Mouse (Mus musculus) heart, postnatal 0 days (tissue): ENCODE measurements around the gene Mindy4. TPM values are rescaled to one million over a fixed set of nuclear protein-coding genes. Genes with fewer than 3 reads are reported as not detected.

Experiments
- ATAC-seq: fragments of 200-750 bp; cut with Nextera tagmentation; 2 replicates; pipeline ENCODE4 v1.8.0; 2017; ENCODE audit warnings: low read depth, moderate number of reproducible peaks, moderate library complexity; ENCODE audit not compliant: insufficient read depth
- DNase-seq: peaks from one replicate; pipeline ENCODE4 v3.0.0-alpha.2; 2016; ENCODE audit warnings: low spot score
- H3K27ac ChIP-seq: fragments of 300-500 bp; sonication (generic); 2 replicates; pipeline ENCODE4 v1.5.1; 2014; ENCODE audit warnings: low read depth, mild to moderate bottlenecking
- H3K27me3 ChIP-seq: fragments of 300-500 bp; sonication (generic); 2 replicates; pipeline ENCODE4 v1.6.1; 2014; ENCODE audit warnings: low read length, mixed read lengths; ENCODE audit not compliant: control insufficient read depth, insufficient read depth
- H3K36me3 ChIP-seq: fragments of 300-500 bp; sonication (generic); replicated peaks from 2 replicates; pipeline ENCODE4 v1.6.1; 2014; ENCODE audit warnings: low read length, mixed read lengths; ENCODE audit not compliant: control insufficient read depth, insufficient read depth
- H3K4me1 ChIP-seq: fragments of 300-500 bp; sonication (generic); 2 replicates; pipeline ENCODE4 v1.6.1; 2014; ENCODE audit warnings: antibody characterized with exemption; ENCODE audit not compliant: control insufficient read depth, insufficient read depth
- H3K4me2 ChIP-seq: fragments of 300-500 bp; sonication (generic); 2 replicates; pipeline ENCODE4 v1.6.1; 2014; ENCODE audit warnings: low read depth, mild to moderate bottlenecking, low read length, moderate library complexity
- H3K4me3 ChIP-seq: fragments of 300-500 bp; sonication (generic); 2 replicates; pipeline ENCODE4 v1.5.1; 2014; ENCODE audit warnings: low read depth, low read length
- H3K9ac ChIP-seq: fragments of 300-500 bp; sonication (generic); replicated peaks from 2 replicates; pipeline ENCODE4 v1.6.1; 2014; ENCODE audit warnings: low read depth, low read length, mixed read lengths
- H3K9me3 ChIP-seq: fragments of 300-500 bp; sonication (generic); replicated peaks from 2 replicates; pipeline ENCODE4 v1.6.1; 2016; ENCODE audit warnings: low read length; ENCODE audit not compliant: control insufficient read depth
- CTCF ChIP-seq: IDR thresholded peaks from 2 replicates; pipeline ENCODE4 v1.5.1; 2016; ENCODE audit warnings: antibody characterized with exemption, control low read depth, low read depth
- EP300 ChIP-seq: IDR thresholded peaks from 2 replicates; pipeline ENCODE4 v1.6.1; 2016; ENCODE audit warnings: antibody characterized with exemption, low read depth
- WGBS: fragments of 180-500 bp; shearing (Covaris S2); extraction: QIAGEN DNeasy Blood & Tissue Kit; methylation state at CpG from one replicate; pipeline ENCODE4 v1.1.7; 2014; 5-methylcytosine and 5-hydroxymethylcytosine counted together
- microRNA-seq: library from miRNA; unstranded; fragments of <30 nt; microRNA quantifications from one replicate; pipeline ENCODE4, GENCODE M21; 2016
- polyA plus RNA-seq: library from polyadenylated mRNA; unstranded; fragments of >200 nt; fragmentation: Nextera tagmentation; extraction: Ambion mirVana; gene quantifications from 2 replicates; pipeline ENCODE4 v1.2.1, GENCODE M21; 2015
- total RNA-seq: library from RNA; depleted of rRNA; stranded (reverse); fragments of >200 nt; gene quantifications from 2 replicates; pipeline ENCODE4 v1.2.3, GENCODE M21; 2014; ENCODE audit warnings: low replicate concordance; rRNA removed

Mindy4 gene
- total and polyA plus RNA-seq, 2 experiments from 2014 or later = 3.9 to 31.2 TPM

DNA sequence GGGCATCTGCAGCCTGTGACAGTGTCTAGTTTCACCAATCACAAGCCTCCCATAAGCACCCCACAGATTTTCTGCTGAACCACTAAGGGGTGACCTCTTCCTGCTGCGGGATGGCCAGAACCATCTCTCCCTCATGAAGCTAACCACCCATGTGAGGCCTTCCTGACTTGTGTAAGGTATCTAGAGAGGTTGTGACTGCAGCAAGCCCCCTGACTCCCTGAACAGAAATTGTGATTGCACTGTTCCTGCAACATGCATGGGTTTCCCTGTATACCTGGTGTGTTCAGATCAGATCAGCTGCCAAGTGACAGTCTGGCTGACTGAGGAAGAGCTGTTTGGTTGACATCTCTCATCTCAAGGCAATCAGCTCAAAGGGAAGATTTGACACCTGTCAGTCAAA, 159.5 kb downstream of the Mindy4 start:
- no peaks in the 10 kb centered on the region for H3K27me3 ChIP-seq
- no peak for DNase-seq
- H3K9ac ChIP-seq = no peak overlapping the region
- H3K36me3 ChIP-seq = no peaks in the 10 kb centered on the region
- WGBS = 71% methylated on average over 1 of the region's 1 CpGs
- H3K27ac ChIP-seq = no peak overlapping the region
- H3K4me2 ChIP-seq = no peak overlapping the region
- ATAC-seq = no peak
- H3K9me3 ChIP-seq = no peaks in the 10 kb centered on the region
- H3K4me1 ChIP-seq = peaks cover 2% of the 10 kb centered on the region; the same call in 1 of the 2 replicates
- H3K4me3 ChIP-seq = no peak overlapping the region
- TF ChIP-seq EP300 (no peak), CTCF (no peak)

DNA sequence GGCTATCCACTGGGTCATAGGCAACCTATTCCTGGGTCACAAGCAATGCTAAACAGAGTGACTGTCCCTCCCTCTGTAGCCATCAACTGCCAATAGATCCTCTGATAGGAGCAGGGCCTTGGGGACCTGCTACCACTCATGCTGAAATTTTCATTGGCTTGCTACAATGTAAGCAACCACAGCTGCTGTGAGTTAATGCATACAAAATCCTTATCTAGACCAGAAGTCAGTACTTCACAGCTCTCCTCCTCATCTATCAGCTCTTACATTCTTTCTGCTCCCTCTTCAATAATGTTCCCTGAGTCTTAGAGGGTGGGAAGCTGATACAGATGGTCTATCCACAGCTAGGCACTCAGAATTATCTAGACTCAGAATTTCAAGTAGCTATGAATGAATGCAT, 163.9 kb downstream of the Mindy4 start:
- H3K36me3 ChIP-seq = no peaks in the 10 kb centered on the region
- no peaks in the 10 kb centered on the region for H3K4me1 ChIP-seq
- H3K27ac ChIP-seq = no peak overlapping the region
- H3K4me2 ChIP-seq = no peak overlapping the region
- no peak for TF ChIP-seq EP300
- TF ChIP-seq CTCF = no peak
- no peaks in the 10 kb centered on the region for H3K27me3 ChIP-seq
- no peak overlapping the region for H3K4me3 ChIP-seq
- ATAC-seq (no peak), DNase-seq (no peak)
- 0 out of 2 replicates have a peak, but pooled peaks cover 3% of the 10 kb centered on the region for H3K9me3 ChIP-seq
- H3K9ac ChIP-seq = no peak overlapping the region

Small RNA genes lying within 50 kb of the gene (microRNA-seq; reads per million reads assigned to microRNA genes)
- not detected for gene Gm25458

Other genes starting within 250 kb of the Mindy4 start
- 6.3 and 8.3 TPM in 2 replicates for gene Nod1, start 230.8 kb upstream of the Mindy4 start, total RNA-seq
- 4.2 and 5.1 TPM in 2 replicates for gene Nod1, start 230.8 kb upstream of the Mindy4 start, polyA plus RNA-seq
- gene Ggct, start 210.4 kb upstream of the Mindy4 start, total RNA-seq = 0.08 and 0.11 TPM in 2 replicates
- gene Ggct, start 210.4 kb upstream of the Mindy4 start, polyA plus RNA-seq = 6.4 and 7.0 TPM in 2 replicates
- gene Gars, start 165.4 kb upstream of the Mindy4 start, total RNA-seq = 81.5 and 103 TPM in 2 replicates
- gene Gars, start 165.4 kb upstream of the Mindy4 start, polyA plus RNA-seq = 98.7 and 105 TPM in 2 replicates
- gene Crhr2, start 70.4 kb upstream of the Mindy4 start, total RNA-seq = 21.6 and 24.4 TPM in 2 replicates
- 10.8 and 11.9 TPM in 2 replicates for gene Crhr2, start 70.4 kb upstream of the Mindy4 start, polyA plus RNA-seq
- 1.2 TPM in 1 of 2 replicates, not detected in the other for gene Inmt, start 28.3 kb upstream of the Mindy4 start, total RNA-seq
- not detected in 2 replicates for gene Inmt, start 28.3 kb upstream of the Mindy4 start, polyA plus RNA-seq
- 146 and 148 TPM in 2 replicates for gene Aqp1, start 133.0 kb downstream of the Mindy4 start, total RNA-seq
- 56.4 and 58.0 TPM in 2 replicates for gene Aqp1, start 133.0 kb downstream of the Mindy4 start, polyA plus RNA-seq
- gene Ghrhr, start 172.9 kb downstream of the Mindy4 start, total RNA-seq = not detected in 2 replicates
- gene Ghrhr, start 172.9 kb downstream of the Mindy4 start, polyA plus RNA-seq = not detected in 2 replicates
- gene Adcyap1r1, start 248.6 kb downstream of the Mindy4 start, total RNA-seq = 3.9 and 4.2 TPM in 2 replicates
- gene Adcyap1r1, start 248.6 kb downstream of the Mindy4 start, polyA plus RNA-seq = 1.1 and 1.4 TPM in 2 replicates